Mouse (Mus musculus) forebrain, embryonic 16.5 days (tissue): Measurements from ENCODE around the gene Cyp2w1. TPM values are rescaled to one million over a fixed set of nuclear protein-coding genes. Genes with fewer than 3 reads are reported as not detected.
"Not testable (repeated sequence)": the region's sequence is repeated elsewhere in the genome, so short reads cannot be mapped to it uniquely, and the experiment has no call there.

ENCODE experiments used
- ATAC-seq: fragments of 200-750 bp; cut with Nextera tagmentation; 2 replicates; pipeline ENCODE4 v1.8.0; 2017; ENCODE audit warnings: mild to moderate bottlenecking, moderate library complexity
- H3K27ac ChIP-seq: fragments of 300-500 bp; sonication (generic); 2 replicates; pipeline ENCODE4 v1.5.1; 2014; ENCODE audit warnings: low read length, control low read depth
- H3K27me3 ChIP-seq: fragments of 300-500 bp; sonication (generic); replicated peaks from 2 replicates; pipeline ENCODE4 v1.6.1; 2014; ENCODE audit warnings: low read length; ENCODE audit not compliant: control insufficient read depth, insufficient read depth
- H3K36me3 ChIP-seq: fragments of 300-500 bp; sonication (generic); 2 replicates; pipeline ENCODE4 v1.6.1; 2014; ENCODE audit not compliant: control insufficient read depth, insufficient read depth
- H3K4me1 ChIP-seq: fragments of 300-500 bp; sonication (generic); replicated peaks from 2 replicates; pipeline ENCODE4 v1.6.1; 2014; ENCODE audit warnings: low read length; ENCODE audit not compliant: control insufficient read depth, insufficient read depth
- H3K4me2 ChIP-seq: fragments of 300-500 bp; sonication (generic); 2 replicates; pipeline ENCODE4 v1.6.1; 2014; ENCODE audit warnings: mild to moderate bottlenecking, low read length, control low read depth
- H3K4me3 ChIP-seq: fragments of 300-500 bp; sonication (generic); replicated peaks from 2 replicates; pipeline ENCODE4 v1.5.1; 2014; ENCODE audit warnings: mild to moderate bottlenecking, low read length, control low read depth
- H3K9ac ChIP-seq: fragments of 300-500 bp; sonication (generic); replicated peaks from 2 replicates; pipeline ENCODE4 v1.6.1; 2014; ENCODE audit warnings: low read depth, low read length, control low read depth
- H3K9me3 ChIP-seq: fragments of 300-500 bp; sonication (generic); 2 replicates; pipeline ENCODE4 v1.6.1; 2016; ENCODE audit warnings: low read length; ENCODE audit not compliant: control insufficient read depth
- WGBS: fragments of 180-500 bp; shearing (Covaris S2); extraction: QIAGEN DNeasy Blood & Tissue Kit; methylation state at CpG from one replicate; pipeline ENCODE4 v1.1.7; 2014; 5-methylcytosine and 5-hydroxymethylcytosine counted together
- polyA plus RNA-seq: library from polyadenylated mRNA; unstranded; fragments of >200 nt; fragmentation: Nextera tagmentation; extraction: Ambion mirVana; gene quantifications from 2 replicates; pipeline ENCODE4 v1.2.1, GENCODE M21; 2015

The Cyp2w1 gene
- polyA plus RNA-seq, 1 experiment from 2014 or later, result not detected

DNA sequence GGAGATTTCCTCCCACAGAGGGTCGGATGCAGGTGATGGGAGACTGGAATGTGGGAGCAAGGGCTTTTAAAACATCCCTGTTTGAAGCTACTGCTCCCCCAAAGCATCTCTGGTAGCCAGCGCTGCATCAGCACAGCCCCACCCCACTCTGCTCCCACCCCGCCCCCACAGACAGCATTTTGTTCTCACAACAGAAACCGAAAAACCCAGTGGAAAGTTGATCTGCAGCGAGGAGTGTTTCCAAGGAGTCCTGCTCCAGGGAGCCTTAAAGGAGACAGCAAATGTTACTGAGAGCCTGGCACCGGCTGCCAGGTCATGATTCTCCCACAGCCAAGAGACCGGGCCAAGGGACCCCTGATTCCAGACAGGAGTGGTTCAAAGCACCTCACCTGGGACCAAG is 21.7 kb upstream of the Cyp2w1 start:
- H3K4me2 ChIP-seq, result no peak overlapping the region
- no peak overlapping the region for H3K4me3 ChIP-seq
- H3K9ac ChIP-seq, result no peak overlapping the region
- ATAC-seq, result no peak
- peaks cover 5% of the 10 kb centered on the region for H3K27me3 ChIP-seq
- 71% methylated on average over 7 of the region's 7 CpGs for WGBS
- H3K9me3 ChIP-seq, result no peaks in the 10 kb centered on the region
- no peaks in the 10 kb centered on the region; the same call in 1 of the 2 replicates for H3K36me3 ChIP-seq
- no peak overlapping the region for H3K27ac ChIP-seq
- H3K4me1 ChIP-seq, result no peaks in the 10 kb centered on the region

- WGBS, result 23% methylated on average over 8 of the region's 8 CpGs
- H3K27ac ChIP-seq, result no peak overlapping the region
- ATAC-seq, result 0 out of 2 replicates have a peak, but pooled peaks have one; percentile 31
Measured at GRCm38 (mm10) chr5:139331742-139332141, 20.7 kb upstream of the Cyp2w1 start.

GRCm38 (mm10) chr5:139332590-139333272 is 19.7 kb upstream of the Cyp2w1 start:
- H3K27ac ChIP-seq, result no peak overlapping the region
- H3K9ac ChIP-seq, result no peak overlapping the region
- H3K4me2 ChIP-seq, result no peak overlapping the region
- H3K27me3 ChIP-seq, result no peaks in the 10 kb centered on the region
- no peaks in the 10 kb centered on the region for H3K9me3 ChIP-seq
- WGBS, result 83% methylated on average over 8 of the region's 8 CpGs
- no peak overlapping the region for H3K4me3 ChIP-seq
- ATAC-seq, result no peak
- peaks cover 8% of the 10 kb centered on the region; the same call in 1 of the 2 replicates for H3K36me3 ChIP-seq
- no peaks in the 10 kb centered on the region for H3K4me1 ChIP-seq

More at GRCm38 (mm10) chr5:139331742-139332141, 20.7 kb upstream of the Cyp2w1 start:
- H3K4me3 ChIP-seq, result no peak overlapping the region
- peaks cover 2% of the 10 kb centered on the region; the same call in 1 of the 2 replicates for H3K36me3 ChIP-seq
- H3K27me3 ChIP-seq, result no peaks in the 10 kb centered on the region
- H3K4me2 ChIP-seq, result no peak overlapping the region
- H3K4me1 ChIP-seq, result no peaks in the 10 kb centered on the region
- H3K9ac ChIP-seq, result no peak overlapping the region
- no peaks in the 10 kb centered on the region for H3K9me3 ChIP-seq

GRCm38 (mm10) chr5:139333301-139334013 is 19.0 kb upstream of the Cyp2w1 start:
- H3K27me3 ChIP-seq, result no peaks in the 10 kb centered on the region
- H3K4me2 ChIP-seq, result no peak overlapping the region
- WGBS, result 86% methylated on average over 16 of the region's 16 CpGs
- H3K9ac ChIP-seq, result no peak overlapping the region
- H3K27ac ChIP-seq, result no peak overlapping the region
- H3K4me1 ChIP-seq, result no peaks in the 10 kb centered on the region
- peaks cover 12% of the 10 kb centered on the region; the same call in 1 of the 2 replicates for H3K36me3 ChIP-seq
- no peak overlapping the region for H3K4me3 ChIP-seq
- no peak for ATAC-seq
- H3K9me3 ChIP-seq, result no peaks in the 10 kb centered on the region

DNA sequence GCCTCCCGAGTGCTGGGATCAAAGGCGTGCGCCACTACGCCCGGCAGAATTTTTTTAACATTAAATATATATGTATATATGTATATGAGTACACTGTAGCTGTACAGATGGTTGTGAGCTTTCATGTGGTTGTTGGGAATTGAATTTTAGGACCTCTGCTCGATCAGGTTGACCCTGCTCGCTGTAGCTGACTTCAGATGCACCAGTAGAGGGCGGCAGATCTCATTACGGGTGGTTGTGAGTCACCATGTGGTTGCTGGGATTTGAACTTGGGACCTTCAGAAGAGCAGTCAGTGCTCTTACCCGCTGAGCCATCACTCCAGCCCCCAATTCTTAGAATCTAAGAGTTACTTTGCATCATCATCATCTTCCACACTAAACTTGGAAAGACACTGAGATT is 18.0 kb upstream of the Cyp2w1 start:
- H3K36me3 ChIP-seq, result peaks cover 16% of the 10 kb centered on the region; the same call in 1 of the 2 replicates
- not testable (repeated sequence) for H3K9ac ChIP-seq, ATAC-seq, H3K4me3 ChIP-seq, H3K9me3 ChIP-seq, H3K4me1 ChIP-seq, H3K27me3 ChIP-seq, H3K4me2 ChIP-seq, H3K27ac ChIP-seq
- WGBS, result 87% methylated on average over 10 of the region's 10 CpGs

DNA sequence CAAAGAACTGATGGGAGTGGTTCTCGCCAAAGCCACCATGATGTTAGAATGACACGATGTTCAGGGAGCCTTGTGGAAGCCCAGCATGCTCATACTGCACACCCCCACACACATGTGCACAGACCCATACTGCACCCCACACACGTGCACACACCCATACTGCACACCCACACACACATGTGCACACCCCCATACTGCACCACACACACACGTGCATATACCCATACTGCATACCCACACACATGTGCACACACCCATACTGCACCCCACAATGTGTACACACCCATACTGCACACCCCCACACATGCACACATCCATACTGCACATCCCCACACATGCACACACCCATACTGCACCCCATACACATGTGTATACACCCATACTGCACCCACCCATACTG is 16.8 kb upstream of the Cyp2w1 start:
- no peaks in the 10 kb centered on the region for H3K27me3 ChIP-seq
- no peak overlapping the region for H3K4me3 ChIP-seq
- no peaks in the 10 kb centered on the region for H3K9me3 ChIP-seq
- H3K4me2 ChIP-seq, result no peak overlapping the region
- 92% methylated on average over 4 of the region's 4 CpGs for WGBS
- no peak for ATAC-seq
- H3K27ac ChIP-seq, result no peak overlapping the region
- H3K4me1 ChIP-seq, result no peaks in the 10 kb centered on the region
- H3K36me3 ChIP-seq, result peaks cover 18% of the 10 kb centered on the region; the same call in 1 of the 2 replicates
- no peak overlapping the region for H3K9ac ChIP-seq

- no peak for ATAC-seq
- Histone ChIP-seq H3K9me3 (no peaks in the 10 kb centered on the region), H3K27me3 (no peaks in the 10 kb centered on the region), H3K9ac (no peak overlapping the region), H3K27ac (no peak overlapping the region), H3K4me2 (no peak overlapping the region), H3K36me3 (peaks cover 23% of the 10 kb centered on the region), H3K4me3 (no peak overlapping the region), H3K4me1 (no peaks in the 10 kb centered on the region)
- WGBS, result 79% methylated on average over 13 of the region's 13 CpGs
Measured at GRCm38 (mm10) chr5:139337826-139338370, 14.5 kb upstream of the Cyp2w1 start.

GRCm38 (mm10) chr5:139338403-139338802 is 14.0 kb upstream of the Cyp2w1 start:
- Histone ChIP-seq H3K9ac (no peak overlapping the region), H3K4me1 (peaks cover 2% of the 10 kb centered on the region), H3K36me3 (peaks cover 23% of the 10 kb centered on the region), H3K27ac (no peak overlapping the region), H3K9me3 (no peaks in the 10 kb centered on the region), H3K27me3 (no peaks in the 10 kb centered on the region), H3K4me2 (no peak overlapping the region), H3K4me3 (no peak overlapping the region)
- 90% methylated on average over 3 of the region's 3 CpGs for WGBS
- no peak for ATAC-seq

DNA sequence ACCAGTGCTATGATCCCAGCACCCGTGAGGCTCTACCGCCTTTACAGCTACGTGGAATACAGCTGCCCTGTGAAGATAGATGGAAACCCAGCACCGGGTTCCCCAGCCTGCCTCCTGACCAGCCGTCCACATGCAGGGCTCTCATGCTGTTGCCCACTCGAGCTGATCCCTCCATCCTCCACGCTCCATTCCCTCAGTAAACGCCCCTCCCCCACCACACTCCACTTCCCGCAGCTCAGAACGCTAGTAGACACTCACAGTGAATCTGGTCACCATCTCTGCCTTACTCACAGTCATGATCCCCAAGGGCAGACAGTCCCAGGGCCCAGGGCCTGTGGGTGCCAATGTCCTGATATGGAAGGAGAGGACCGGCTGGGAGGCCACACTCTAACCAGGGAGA is 13.5 kb upstream of the Cyp2w1 start:
- Histone ChIP-seq H3K36me3 (peaks cover 23% of the 10 kb centered on the region), H3K27ac (no peak overlapping the region), H3K4me3 (no peak overlapping the region), H3K9me3 (no peaks in the 10 kb centered on the region), H3K4me1 (peaks cover 7% of the 10 kb centered on the region), H3K27me3 (no peaks in the 10 kb centered on the region), H3K9ac (no peak overlapping the region), H3K4me2 (no peak overlapping the region)
- ATAC-seq, result no peak
- 89% methylated on average over 11 of the region's 11 CpGs for WGBS
